Mouse (Mus musculus): ENCODE measurements around the gene Dctn2. TPM values are rescaled to one million over a fixed set of nuclear protein-coding genes. Genes with fewer than 3 reads are reported as not detected.

Dctn2 gene
- polyA plus RNA-seq, 1 experiment from 2014 or later = 255 TPM

- Histone ChIP-seq H3K27me3 (ENCODE audit: insufficient read depth, poor library complexity, severe bottlenecking) (peaks cover 29% of the 10 kb centered on the region), H3K27ac (peak overlapping the region; percentile 98), H3K9me3 (no peaks in the 10 kb centered on the region), H3K36me3 (peaks cover 42% of the 10 kb centered on the region), H3K4me1 (replicated peaks) (peaks cover 53% of the 10 kb centered on the region), H3K4me3 (peak overlapping the region; percentile 96)
- no peak for DNase-seq (ENCODE audit: low spot score)
- 80% methylated on average over 5 of the region's 5 CpGs for WGBS
Measured at GRCm38 (mm10) chr10:127267318-127267717, 1.1 kb downstream of the Dctn2 start.

- peaks cover 45% of the 10 kb centered on the region for H3K4me1 ChIP-seq (replicated peaks)
- 88% methylated on average over 5 of the region's 5 CpGs for WGBS
- H3K4me3 ChIP-seq = no peak overlapping the region; the same call in 1 of the 2 replicates
- peaks cover 18% of the 10 kb centered on the region for H3K27me3 ChIP-seq (ENCODE audit: insufficient read depth, poor library complexity, severe bottlenecking)
- H3K9me3 ChIP-seq = no peaks in the 10 kb centered on the region
- H3K36me3 ChIP-seq = peaks cover 53% of the 10 kb centered on the region
- no peak for DNase-seq (ENCODE audit: low spot score)
- H3K27ac ChIP-seq = peak overlapping the region; percentile 17; the same call in 1 of the 2 replicates
Measured at GRCm38 (mm10) chr10:127268401-127268800, 2.2 kb downstream of the Dctn2 start.

GRCm38 (mm10) chr10:127269036-127269435 lies 2.9 kb downstream of the Dctn2 start:
- no peak overlapping the region for H3K4me3 ChIP-seq
- H3K36me3 ChIP-seq = peaks cover 59% of the 10 kb centered on the region
- WGBS = 82% methylated on average over 12 of the region's 12 CpGs
- H3K27me3 ChIP-seq (ENCODE audit: insufficient read depth, poor library complexity, severe bottlenecking) = peaks cover 12% of the 10 kb centered on the region
- no peaks in the 10 kb centered on the region for H3K9me3 ChIP-seq
- peaks cover 46% of the 10 kb centered on the region for H3K4me1 ChIP-seq (replicated peaks)
- no peak for DNase-seq (ENCODE audit: low spot score)
- H3K27ac ChIP-seq = no peak overlapping the region; the same call in 1 of the 2 replicates

GRCm38 (mm10) chr10:127269884-127270283 lies 3.7 kb downstream of the Dctn2 start:
- peak overlapping the region; percentile 18; the same call in 1 of the 2 replicates for H3K27ac ChIP-seq
- H3K9me3 ChIP-seq = no peaks in the 10 kb centered on the region
- H3K4me1 ChIP-seq (replicated peaks) = peaks cover 46% of the 10 kb centered on the region
- H3K4me3 ChIP-seq = no peak overlapping the region
- H3K27me3 ChIP-seq (ENCODE audit: insufficient read depth, poor library complexity, severe bottlenecking) = peaks cover 3% of the 10 kb centered on the region
- WGBS = 70% methylated on average over 4 of the region's 4 CpGs
- DNase-seq (ENCODE audit: low spot score) = no peak
- H3K36me3 ChIP-seq = peaks cover 68% of the 10 kb centered on the region

- no peaks in the 10 kb centered on the region for H3K9me3 ChIP-seq
- no peak overlapping the region for H3K4me3 ChIP-seq
- H3K4me1 ChIP-seq (replicated peaks) = peaks cover 31% of the 10 kb centered on the region
- H3K36me3 ChIP-seq = peaks cover 92% of the 10 kb centered on the region
- whole genome bisulfite sequencing = 93% methylated on average over 5 of the region's 5 CpGs
- DNase-seq (ENCODE audit: low spot score) = no peak
- H3K27me3 ChIP-seq (ENCODE audit: insufficient read depth, poor library complexity, severe bottlenecking) = no peaks in the 10 kb centered on the region
- H3K27ac ChIP-seq = no peak overlapping the region
Measured at GRCm38 (mm10) chr10:127272371-127272770, 6.2 kb downstream of the Dctn2 start.

- H3K4me1 ChIP-seq (replicated peaks) = peaks cover 13% of the 10 kb centered on the region
- H3K9me3 ChIP-seq = no peaks in the 10 kb centered on the region
- no peaks in the 10 kb centered on the region for H3K27me3 ChIP-seq (ENCODE audit: insufficient read depth, poor library complexity, severe bottlenecking)
- H3K27ac ChIP-seq = no peak overlapping the region
- no peak for DNase-seq (ENCODE audit: low spot score)
- H3K36me3 ChIP-seq = peaks cover 98% of the 10 kb centered on the region
- H3K4me3 ChIP-seq = no peak overlapping the region
- 91% methylated on average over 11 of the region's 11 CpGs for WGBS
Measured at GRCm38 (mm10) chr10:127274261-127275022, 8.3 kb downstream of the Dctn2 start.

GRCm38 (mm10) chr10:127279730-127280129 lies 13.6 kb downstream of the Dctn2 start:
- Histone ChIP-seq H3K36me3 (peaks cover 100% of the 10 kb centered on the region), H3K27me3 (ENCODE audit: insufficient read depth, poor library complexity, severe bottlenecking) (no peaks in the 10 kb centered on the region), H3K9me3 (no peaks in the 10 kb centered on the region), H3K4me1 (replicated peaks) (peaks cover 9% of the 10 kb centered on the region), H3K27ac (no peak overlapping the region), H3K4me3 (no peak overlapping the region)
- no peak for DNase-seq (ENCODE audit: low spot score)
- 89% methylated on average over 2 of the region's 2 CpGs for WGBS

GRCm38 (mm10) chr10:127281316-127281715 lies 15.1 kb downstream of the Dctn2 start:
- H3K4me3 ChIP-seq = no peak overlapping the region
- peaks cover 100% of the 10 kb centered on the region for H3K36me3 ChIP-seq
- no peak overlapping the region for H3K27ac ChIP-seq
- WGBS = 94% methylated on average over 8 of the region's 8 CpGs
- DNase-seq (ENCODE audit: low spot score) = no peak
- H3K9me3 ChIP-seq = no peaks in the 10 kb centered on the region
- peaks cover 24% of the 10 kb centered on the region for H3K4me1 ChIP-seq (replicated peaks)
- no peaks in the 10 kb centered on the region for H3K27me3 ChIP-seq (ENCODE audit: insufficient read depth, poor library complexity, severe bottlenecking)

- Histone ChIP-seq H3K27ac (no peak overlapping the region), H3K9me3 (no peaks in the 10 kb centered on the region), H3K4me3 (no peak overlapping the region), H3K27me3 (ENCODE audit: insufficient read depth, poor library complexity, severe bottlenecking) (no peaks in the 10 kb centered on the region), H3K36me3 (peaks cover 97% of the 10 kb centered on the region), H3K4me1 (replicated peaks) (peaks cover 38% of the 10 kb centered on the region)
- WGBS = 87% methylated on average over 13 of the region's 13 CpGs
- DNase-seq (ENCODE audit: low spot score) = no peak
Measured at GRCm38 (mm10) chr10:127282620-127283215, 16.6 kb downstream of the Dctn2 start.

GRCm38 (mm10) chr10:127284105-127284622 lies 18.0 kb downstream of the Dctn2 start:
- H3K9me3 ChIP-seq = no peaks in the 10 kb centered on the region
- no peak overlapping the region for H3K27ac ChIP-seq
- 91% methylated on average over 7 of the region's 7 CpGs for WGBS
- H3K4me1 ChIP-seq (replicated peaks) = peaks cover 52% of the 10 kb centered on the region
- no peak overlapping the region for H3K4me3 ChIP-seq
- H3K36me3 ChIP-seq = peaks cover 82% of the 10 kb centered on the region
- no peaks in the 10 kb centered on the region for H3K27me3 ChIP-seq (ENCODE audit: insufficient read depth, poor library complexity, severe bottlenecking)
- DNase-seq (ENCODE audit: low spot score) = no peak

- H3K9me3 ChIP-seq = no peaks in the 10 kb centered on the region
- H3K27ac ChIP-seq = peak overlapping the region; percentile 97
- peaks cover 60% of the 10 kb centered on the region for H3K4me1 ChIP-seq (replicated peaks)
- H3K36me3 ChIP-seq = peaks cover 75% of the 10 kb centered on the region
- DNase-seq (ENCODE audit: low spot score) = no peak
- WGBS = 67% methylated on average over 11 of the region's 11 CpGs
- no peaks in the 10 kb centered on the region for H3K27me3 ChIP-seq (ENCODE audit: insufficient read depth, poor library complexity, severe bottlenecking)
- H3K4me3 ChIP-seq = peak overlapping the region; percentile 89; the same call in 1 of the 2 replicates
Measured at GRCm38 (mm10) chr10:127284724-127285500, 18.7 kb downstream of the Dctn2 start.

GRCm38 (mm10) chr10:127285644-127286043 lies 19.5 kb downstream of the Dctn2 start:
- peaks cover 68% of the 10 kb centered on the region for H3K36me3 ChIP-seq
- H3K27ac ChIP-seq = peak overlapping the region; percentile 97
- peaks cover 61% of the 10 kb centered on the region for H3K4me1 ChIP-seq (replicated peaks)
- no peaks in the 10 kb centered on the region for H3K9me3 ChIP-seq
- DNase-seq (ENCODE audit: low spot score) = no peak
- H3K27me3 ChIP-seq (ENCODE audit: insufficient read depth, poor library complexity, severe bottlenecking) = no peaks in the 10 kb centered on the region
- peak overlapping the region; percentile 89 for H3K4me3 ChIP-seq
- WGBS = 72% methylated on average over 13 of the region's 13 CpGs

All from hindbrain, embryonic 10.5 days (tissue).